Mouse (Mus musculus) spleen, postnatal 4 days (tissue): Measurements from ENCODE around the gene Ibtk.
"Not testable (repeated sequence)": the region's sequence is repeated elsewhere in the genome, so short reads cannot be mapped to it uniquely, and the experiment has no call there.

Experiments
- DNase-seq, 2 experiments: peaks; one replicate each; pipeline ENCODE4 v3.0.0; 2022; ENCODE audit warnings: low spot score in 2 of 2

Ibtk gene

DNA sequence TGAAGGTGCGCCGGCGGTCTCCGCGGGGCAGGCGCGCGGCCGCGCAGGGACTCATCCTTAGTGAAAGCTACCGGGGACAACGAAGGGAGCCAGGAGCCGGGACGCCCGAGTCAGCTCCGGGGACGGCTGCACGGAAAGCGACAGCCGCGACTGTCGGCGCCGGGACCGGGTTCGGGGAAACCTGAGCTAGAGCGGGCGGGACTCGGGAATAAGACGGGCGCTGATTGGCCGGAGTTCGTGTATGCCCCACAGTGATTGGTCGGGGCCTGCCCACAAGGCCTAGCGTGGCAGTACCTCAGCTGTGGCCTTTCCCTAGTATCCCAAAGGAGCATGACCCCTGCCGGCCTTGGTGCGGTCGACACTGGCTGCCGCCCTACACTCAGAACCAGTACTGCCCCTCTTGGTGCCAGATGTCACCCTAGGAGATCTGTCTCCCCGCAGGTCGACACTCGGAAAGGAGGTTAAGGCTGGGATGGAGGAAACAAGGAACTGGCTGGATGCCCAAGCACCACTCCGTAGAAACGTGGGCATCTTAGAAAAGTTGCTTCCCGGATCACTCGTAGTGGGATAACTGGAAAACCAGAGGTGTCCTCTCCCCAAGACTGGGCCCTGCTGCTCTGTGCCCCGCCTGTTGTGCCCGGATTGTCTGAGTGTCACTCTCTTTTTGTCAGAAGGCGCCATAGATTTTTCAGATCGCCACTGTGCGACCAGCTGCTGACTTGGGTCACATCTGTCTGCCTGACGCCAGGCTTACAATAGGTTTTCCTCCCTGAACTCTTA lies at the start of gene Ibtk:
Gene Ibtk (minus strand): TSS at position 193 of the 780 bp plus-strand sequence.
- DNase-seq = peak; percentile 96 to 98

DNA sequence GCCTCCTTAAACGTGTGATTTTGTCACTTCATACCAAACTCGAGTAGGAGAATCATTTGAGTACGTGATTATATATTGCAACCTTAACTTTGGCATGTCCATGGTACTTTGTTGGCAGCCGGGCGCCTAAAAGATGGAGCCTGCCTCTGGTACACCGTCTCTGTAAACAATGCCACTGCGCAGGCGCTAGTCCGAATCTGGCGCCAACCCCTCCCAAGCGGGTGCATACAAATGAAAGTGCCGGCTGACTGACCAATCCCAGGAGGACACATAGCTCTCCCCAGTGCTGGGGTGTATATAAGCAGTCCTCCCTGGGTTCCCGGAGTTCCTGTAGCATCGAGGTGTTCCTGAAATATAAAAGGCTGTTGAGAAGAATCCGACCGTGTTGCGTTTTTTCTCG lies 42.4 kb upstream of the Ibtk start:
- DNase-seq = not testable (repeated sequence)

DNA sequence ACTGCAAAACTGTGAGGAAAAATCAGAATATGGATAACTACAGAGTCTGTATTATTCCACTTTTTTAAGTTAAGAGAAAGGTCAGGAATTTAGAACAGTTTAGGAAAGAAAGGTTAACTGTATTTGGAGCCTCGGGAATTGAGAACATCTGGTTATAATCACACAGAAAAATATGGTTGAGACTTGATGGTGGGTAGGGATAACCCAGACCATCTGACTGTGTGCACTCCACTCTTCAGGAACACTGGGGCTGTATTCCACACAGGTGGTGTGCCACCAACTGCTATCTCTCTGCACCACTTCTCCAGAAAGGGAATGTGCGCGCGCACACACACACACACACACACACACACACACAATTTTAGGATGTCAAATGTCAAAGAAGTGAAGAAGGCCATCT lies 31.1 kb upstream of the Ibtk start:
- DNase-seq = no peak

- DNase-seq = no peak
Measured at GRCm38 (mm10) chr9:85779458-85779857, 30.3 kb upstream of the Ibtk start.

GRCm38 (mm10) chr9:85777544-85777943 lies 28.4 kb upstream of the Ibtk start:
- no peak for DNase-seq

GRCm38 (mm10) chr9:85772280-85772679 lies 23.1 kb upstream of the Ibtk start:
- DNase-seq = no peak

GRCm38 (mm10) chr9:85771454-85771853 lies 22.3 kb upstream of the Ibtk start:
- DNase-seq = no peak

GRCm38 (mm10) chr9:85770369-85770768 lies 21.2 kb upstream of the Ibtk start:
- DNase-seq = no peak

- no peak for DNase-seq
Measured at GRCm38 (mm10) chr9:85769057-85769789, 20.1 kb upstream of the Ibtk start.

DNA sequence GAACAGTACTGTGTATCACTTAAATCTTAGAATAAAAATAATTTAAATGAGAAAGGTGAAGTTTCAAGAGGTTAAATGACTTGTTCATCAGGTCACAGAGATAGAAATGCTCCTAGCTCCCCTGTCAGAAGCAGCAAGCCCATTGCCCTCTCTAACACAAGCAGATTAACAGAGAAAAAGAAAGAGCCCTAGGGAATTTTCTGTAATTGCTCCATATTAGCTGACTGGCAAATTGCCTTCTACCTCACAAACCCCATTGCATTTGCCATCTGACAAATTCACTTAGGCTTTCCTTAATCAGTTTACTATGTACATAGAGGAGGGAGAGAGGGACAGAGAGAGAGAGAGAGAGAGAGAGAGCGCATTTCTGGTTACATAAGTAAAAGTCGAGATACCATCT lies 18.1 kb upstream of the Ibtk start:
- no peak for DNase-seq

GRCm38 (mm10) chr9:85762476-85762875 lies 13.3 kb upstream of the Ibtk start:
- peak in 1 of 2 experiments; percentile 20 for DNase-seq

DNA sequence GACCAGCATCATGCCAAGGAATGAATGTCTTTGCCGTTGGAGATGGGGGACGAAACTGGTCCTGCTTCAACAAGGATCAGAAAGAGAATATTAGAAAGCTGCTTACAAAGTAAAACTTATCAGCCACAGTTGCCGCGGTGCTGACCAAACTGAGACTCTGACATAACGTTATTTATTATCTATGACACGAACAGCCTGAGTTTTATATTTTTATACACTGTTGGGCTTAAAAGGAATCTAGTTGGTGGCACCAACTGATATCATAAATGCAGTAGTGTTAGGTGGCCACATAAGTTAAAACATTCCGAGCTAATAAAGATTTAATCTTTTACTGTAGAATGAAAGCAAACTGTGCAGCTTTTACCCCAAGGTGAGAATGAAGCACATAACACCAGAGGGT lies 1.7 kb upstream of the Ibtk start:
- no peak for DNase-seq

GRCm38 (mm10) chr9:85749922-85750509 lies 882 bp upstream of the Ibtk start:
- peak in 1 of 2 experiments; percentile 55 for DNase-seq

DNA sequence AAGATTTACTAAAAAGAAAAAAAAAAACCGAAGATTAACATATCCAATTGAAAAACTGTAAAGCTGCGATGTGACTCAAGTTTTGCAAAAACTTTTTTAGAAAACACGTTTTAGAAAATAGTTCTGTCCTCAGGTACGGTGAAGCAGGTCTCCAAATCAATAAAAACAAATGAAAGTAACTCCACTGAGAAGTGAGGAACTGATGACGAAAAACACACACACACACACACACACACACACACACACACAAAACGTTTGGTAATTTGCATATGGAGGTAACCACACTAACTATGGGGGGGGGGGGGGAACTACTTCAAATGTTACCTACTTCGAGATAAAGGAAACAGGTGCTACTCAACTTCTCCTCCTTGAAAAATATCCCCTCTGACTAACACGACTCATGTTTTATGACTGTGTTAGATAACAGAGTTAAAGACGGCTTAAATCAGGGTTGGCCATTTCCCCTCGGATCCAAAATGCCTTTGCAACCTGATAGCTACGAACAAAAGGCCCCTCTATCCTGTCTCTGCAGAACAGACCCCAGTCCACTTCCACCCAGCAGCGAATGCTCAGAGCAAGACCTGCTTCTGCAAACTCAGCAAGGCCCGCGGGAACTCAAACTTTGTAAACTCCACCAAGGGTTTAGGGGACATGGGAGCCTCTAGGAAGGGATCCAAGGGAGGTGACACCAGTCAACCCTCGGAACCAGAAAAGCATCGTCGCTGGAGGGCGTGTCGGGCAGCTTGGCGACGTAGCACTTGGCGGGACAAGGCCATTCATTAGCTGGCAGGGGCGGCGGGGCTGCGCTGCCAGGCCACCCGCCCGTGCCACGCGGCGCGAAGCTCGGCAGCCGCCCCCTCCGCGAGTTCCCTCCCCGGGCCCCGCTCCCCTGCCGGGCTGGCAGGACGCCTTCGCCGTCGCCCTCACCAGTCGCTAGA lies 661 bp downstream of the Ibtk start:
- DNase-seq = peak; percentile 85 to 92

GRCm38 (mm10) chr9:85745566-85745965 lies 3.6 kb downstream of the Ibtk start:
- DNase-seq = no peak

GRCm38 (mm10) chr9:85743358-85743757 lies 5.8 kb downstream of the Ibtk start:
- no peak for DNase-seq

DNA sequence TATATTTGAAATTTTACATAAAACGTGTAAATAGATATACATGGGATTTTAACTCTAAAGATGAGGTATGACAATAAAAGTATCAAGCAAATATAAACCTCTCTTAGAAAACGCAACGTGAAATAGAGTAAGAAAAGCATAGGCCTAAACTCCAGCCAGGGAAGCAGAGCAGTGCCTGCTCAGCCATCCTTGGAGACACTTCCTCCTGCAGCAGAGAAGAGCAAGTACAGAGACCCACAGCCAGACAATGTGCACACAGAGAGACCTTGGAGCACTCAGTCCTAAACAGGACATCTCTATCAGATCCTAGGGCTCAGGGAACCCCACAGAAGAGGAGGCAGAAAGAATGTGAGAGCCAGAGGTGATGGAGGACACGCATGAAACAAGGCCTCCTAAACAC lies 7.0 kb downstream of the Ibtk start:
- DNase-seq = no peak

DNA sequence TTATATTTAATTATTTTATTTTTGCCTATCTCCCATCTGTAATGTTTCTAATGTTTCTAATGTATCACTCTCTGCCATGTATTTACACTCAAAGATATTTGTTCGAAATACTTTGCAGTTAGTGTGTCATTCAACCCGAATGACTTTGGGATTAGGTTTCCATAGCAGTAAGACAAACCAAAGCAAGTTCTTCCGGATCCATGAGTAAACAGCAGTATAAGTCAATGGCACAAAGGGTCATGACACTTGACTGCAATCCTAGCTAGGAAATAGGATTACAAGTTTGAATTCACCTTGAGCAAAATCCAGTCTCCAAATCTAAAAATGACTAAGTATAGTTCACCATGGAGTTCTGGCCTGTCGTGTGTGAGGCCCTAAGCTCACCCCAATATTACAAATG lies 9.9 kb downstream of the Ibtk start:
- no peak for DNase-seq

- DNase-seq = no peak
Measured at GRCm38 (mm10) chr9:85734821-85735220, 14.3 kb downstream of the Ibtk start.

DNA sequence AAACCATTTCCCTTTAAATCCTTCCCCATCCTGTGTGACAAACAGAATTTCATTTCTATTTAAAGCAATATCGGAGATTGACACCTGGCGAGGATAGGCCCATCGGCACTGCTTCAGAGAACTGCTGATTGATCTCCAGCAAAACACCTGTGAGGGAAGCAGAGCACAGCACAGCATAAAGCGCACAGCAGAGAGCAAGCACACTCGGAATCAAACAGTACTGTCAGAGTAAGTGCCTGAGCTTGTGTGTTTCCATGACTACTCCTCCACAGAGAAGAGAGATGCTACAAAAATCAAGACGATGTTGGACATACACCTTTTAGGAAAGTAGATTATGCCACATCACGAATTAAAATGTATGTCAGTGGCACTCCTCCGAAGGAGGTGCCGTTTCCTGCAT lies 25.1 kb downstream of the Ibtk start:
- DNase-seq = no peak

- DNase-seq = no peak
Measured at GRCm38 (mm10) chr9:85717336-85717735, 31.8 kb downstream of the Ibtk start.

DNA sequence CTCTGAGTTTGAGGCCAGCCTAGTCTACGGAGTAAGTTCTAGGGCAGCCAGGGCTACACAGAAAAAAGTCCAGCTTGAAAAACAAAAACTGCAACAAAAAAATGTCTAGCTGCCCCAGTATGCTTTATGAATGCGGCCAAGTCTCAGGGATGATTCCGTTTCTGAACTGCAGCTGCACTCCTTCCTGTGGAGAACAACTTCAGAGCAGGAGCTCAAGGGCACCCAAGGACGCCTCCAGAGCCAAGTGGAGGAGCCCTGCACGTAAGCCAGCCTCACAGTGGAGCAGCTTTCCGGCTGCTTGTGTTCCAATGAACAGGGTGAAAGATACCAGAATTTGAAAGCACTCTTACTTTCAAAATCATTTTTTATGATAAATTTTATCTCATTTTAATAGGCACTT lies 41.8 kb downstream of the Ibtk start:
- no peak for DNase-seq
